Mouse (Mus musculus): ENCODE results near the gene St3gal4.

DNA sequence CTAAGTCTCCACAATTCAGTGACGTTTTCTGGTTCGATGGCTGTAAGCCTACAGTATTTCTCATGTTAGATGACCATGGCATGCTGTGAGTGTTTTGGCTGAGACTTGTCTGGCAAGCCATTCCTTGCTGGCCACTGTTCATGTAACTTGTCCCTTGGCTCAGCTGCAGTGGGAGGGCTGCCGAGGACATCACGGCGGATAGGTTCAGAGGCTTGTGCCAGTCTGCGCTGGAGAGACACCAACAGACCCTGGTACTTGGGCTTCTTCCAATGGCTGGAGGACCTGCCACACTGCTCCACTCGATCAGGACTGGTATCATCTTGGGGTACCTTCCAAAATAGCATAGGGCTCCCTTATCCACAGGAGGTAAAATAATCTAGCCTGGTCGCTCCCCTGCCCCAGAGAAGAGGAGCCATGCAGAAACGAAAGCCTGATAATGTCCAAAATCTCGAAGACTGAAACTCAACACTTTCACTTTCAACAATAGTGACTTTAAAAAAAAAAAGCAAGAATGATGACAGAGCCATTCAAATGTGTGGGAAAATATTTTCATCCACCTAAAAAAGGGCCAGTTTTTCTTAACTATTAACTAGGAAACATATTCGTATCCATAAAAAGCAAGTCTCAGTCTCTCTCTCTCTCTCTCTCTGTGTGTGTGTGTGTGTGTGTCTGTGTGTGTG, 44.1 kb upstream of the St3gal4 start:
- TF ChIP-seq CTCF (conservative IDR thresholded peaks at IDR 0.05 in 1 of 2, IDR thresholded peaks at IDR 0.05 in 1 of 2; ENCODE audit: low read depth in 2 of 2, low read length in 2 of 2) (no peak), ZKSCAN1 (IDR thresholded peaks at IDR 0.05; ENCODE audit: borderline replicate concordance, low read depth, low read length) (no peak), KAT2A (IDR thresholded peaks at IDR 0.05; ENCODE audit: insufficient replicate concordance, low read length) (no peak), MAX (IDR thresholded peaks at IDR 0.05; ENCODE audit: low read length) (no peak), POLR2A (IDR thresholded peaks at IDR 0.05; ENCODE audit: low read depth, low read length) (no peak), EP300 (IDR thresholded peaks at IDR 0.05; ENCODE audit: low read length) (no peak), SIN3A (IDR thresholded peaks at IDR 0.05; ENCODE audit: low read length) (no peak), MXI1 (IDR thresholded peaks at IDR 0.05; ENCODE audit: low read depth, low read length) (no peak), TBP (conservative IDR thresholded peaks at IDR 0.05; ENCODE audit: low read depth, low read length) (no peak)
